Mouse (Mus musculus) lung, postnatal 0 days (tissue): ENCODE measurements around the gene Ifih1. TPM values are rescaled to one million over a fixed set of nuclear protein-coding genes. Genes with fewer than 3 reads are reported as not detected.

Experiments used
- ATAC-seq: fragments of 200-750 bp; cut with Nextera tagmentation; 2 replicates; pipeline ENCODE4 v1.8.0; 2017; ENCODE audit warnings: moderate library complexity
- DNase-seq: peaks from one replicate; pipeline ENCODE4 v3.0.0-alpha.2; 2016; ENCODE audit warnings: low spot score
- H3K27ac ChIP-seq: fragments of 300-500 bp; sonication (generic); 2 replicates; pipeline ENCODE4 v1.5.1; 2014; ENCODE audit warnings: antibody characterized with exemption, mild to moderate bottlenecking, low read length, mixed read lengths
- H3K27me3 ChIP-seq: fragments of 300-500 bp; sonication (generic); replicated peaks from 2 replicates; pipeline ENCODE4 v1.6.1; 2014; ENCODE audit warnings: low read length, mixed read lengths; ENCODE audit not compliant: insufficient read depth
- H3K36me3 ChIP-seq: fragments of 300-500 bp; sonication (generic); 2 replicates; pipeline ENCODE4 v1.6.1; 2014; ENCODE audit warnings: low read length, mixed read lengths; ENCODE audit not compliant: insufficient read depth
- H3K4me1 ChIP-seq: fragments of 300-500 bp; sonication (generic); 2 replicates; pipeline ENCODE4 v1.6.1; 2014; ENCODE audit warnings: antibody characterized with exemption, low read depth, low read length, mixed read lengths; ENCODE audit not compliant: insufficient read depth
- H3K4me2 ChIP-seq: fragments of 300-500 bp; sonication (generic); replicated peaks from 2 replicates; pipeline ENCODE4 v1.6.1; 2014; ENCODE audit warnings: low read depth, mild to moderate bottlenecking, low read length, moderate library complexity, mixed read lengths
- H3K4me3 ChIP-seq: fragments of 300-500 bp; sonication (generic); 2 replicates; pipeline ENCODE4 v1.5.1; 2014; ENCODE audit warnings: low read depth, low read length
- H3K9ac ChIP-seq: fragments of 300-500 bp; sonication (generic); replicated peaks from 2 replicates; pipeline ENCODE4 v1.6.1; 2014; ENCODE audit warnings: low read depth, mild to moderate bottlenecking
- H3K9me3 ChIP-seq: fragments of 300-500 bp; sonication (generic); 2 replicates; pipeline ENCODE4 v1.6.1; 2016; ENCODE audit warnings: low read length, mixed read lengths
- CTCF ChIP-seq: IDR thresholded peaks from 2 replicates; pipeline ENCODE4 v1.5.1; 2016; ENCODE audit warnings: antibody characterized with exemption, mild to moderate bottlenecking
- EP300 ChIP-seq: IDR thresholded peaks from 2 replicates; pipeline ENCODE4 v1.6.1; 2016; ENCODE audit warnings: antibody characterized with exemption, mild to moderate bottlenecking, control low read depth
- WGBS: fragments of 180-500 bp; shearing (Covaris S2); extraction: QIAGEN DNeasy Blood & Tissue Kit; methylation state at CpG from one replicate; pipeline ENCODE4 v1.1.7; 2014; 5-methylcytosine and 5-hydroxymethylcytosine counted together
- polyA plus RNA-seq: library from polyadenylated mRNA; unstranded; fragments of >200 nt; fragmentation: Nextera tagmentation; extraction: Ambion mirVana; gene quantifications from 2 replicates; pipeline ENCODE4 v1.2.1, GENCODE M21; 2015

Gene Ifih1
- polyA plus RNA-seq, 1 experiment from 2014 or later: 7.5 TPM

- Histone ChIP-seq H3K4me1 (no peaks in the 10 kb centered on the region), H3K9me3 (no peaks in the 10 kb centered on the region), H3K36me3 (no peaks in the 10 kb centered on the region), H3K27ac (no peak overlapping the region), H3K4me3 (no peak overlapping the region), H3K9ac (no peak overlapping the region), H3K27me3 (no peaks in the 10 kb centered on the region), H3K4me2 (peak overlapping the region; percentile 28; the same call in 1 of the 2 replicates)
- ATAC-seq (no peak), DNase-seq (no peak)
- TF ChIP-seq EP300 (no peak), CTCF (no peak)
- 75% methylated on average over 10 of the region's 10 CpGs for WGBS
Observed at GRCm38 (mm10) chr2:62573099-62573752, 72.8 kb downstream of the Ifih1 start.

GRCm38 (mm10) chr2:62564687-62565086 is 81.4 kb downstream of the Ifih1 start:
- DNase-seq: no peak
- TF ChIP-seq CTCF: no peak
- TF ChIP-seq EP300: no peak
- WGBS: 88% methylated on average over 1 of the region's 1 CpGs
- Histone ChIP-seq H3K27ac (no peak overlapping the region), H3K9ac (no peak overlapping the region), H3K9me3 (no peaks in the 10 kb centered on the region), H3K4me3 (no peak overlapping the region), H3K4me2 (no peak overlapping the region), H3K4me1 (no peaks in the 10 kb centered on the region), H3K27me3 (no peaks in the 10 kb centered on the region), H3K36me3 (no peaks in the 10 kb centered on the region)
- no peak for ATAC-seq

- Histone ChIP-seq H3K36me3 (no peaks in the 10 kb centered on the region), H3K27ac (no peak overlapping the region), H3K4me1 (no peaks in the 10 kb centered on the region), H3K9me3 (no peaks in the 10 kb centered on the region), H3K9ac (no peak overlapping the region), H3K27me3 (no peaks in the 10 kb centered on the region), H3K4me2 (no peak overlapping the region), H3K4me3 (no peak overlapping the region)
- no peak for TF ChIP-seq EP300
- no peak for TF ChIP-seq CTCF
- DNase-seq (no peak), ATAC-seq (no peak)
- WGBS: 55% methylated on average over 5 of the region's 5 CpGs
Observed at GRCm38 (mm10) chr2:62562661-62563485, 83.2 kb downstream of the Ifih1 start.

GRCm38 (mm10) chr2:62557417-62557816 is 88.6 kb downstream of the Ifih1 start:
- Histone ChIP-seq H3K27me3 (no peaks in the 10 kb centered on the region), H3K36me3 (no peaks in the 10 kb centered on the region), H3K9ac (no peak overlapping the region), H3K4me1 (no peaks in the 10 kb centered on the region), H3K27ac (no peak overlapping the region), H3K4me3 (no peak overlapping the region), H3K9me3 (no peaks in the 10 kb centered on the region), H3K4me2 (no peak overlapping the region)
- DNase-seq (no peak), ATAC-seq (no peak)
- TF ChIP-seq EP300: no peak
- no peak; the same call in 1 of the 2 replicates for TF ChIP-seq CTCF
- 82% methylated on average over 2 of the region's 2 CpGs for WGBS

- DNase-seq: no peak
Observed at GRCm38 (mm10) chr2:62556349-62556748, 89.7 kb downstream of the Ifih1 start.

GRCm38 (mm10) chr2:62549659-62550058 is 96.4 kb downstream of the Ifih1 start:
- no peaks in the 10 kb centered on the region for H3K36me3 ChIP-seq
- H3K4me1 ChIP-seq: no peaks in the 10 kb centered on the region
- TF ChIP-seq EP300 (no peak), CTCF (peak; percentile 44)
- H3K4me2 ChIP-seq: no peak overlapping the region
- DNase-seq (no peak), ATAC-seq (no peak)
- H3K9ac ChIP-seq: no peak overlapping the region
- WGBS: 75% methylated on average over 3 of the region's 3 CpGs
- no peaks in the 10 kb centered on the region for H3K9me3 ChIP-seq
- H3K4me3 ChIP-seq: no peak overlapping the region
- H3K27me3 ChIP-seq: no peaks in the 10 kb centered on the region
- H3K27ac ChIP-seq: no peak overlapping the region

More at GRCm38 (mm10) chr2:62556349-62556748, 89.7 kb downstream of the Ifih1 start:
- Histone ChIP-seq H3K4me3 (no peak overlapping the region), H3K27me3 (no peaks in the 10 kb centered on the region), H3K4me1 (no peaks in the 10 kb centered on the region), H3K36me3 (no peaks in the 10 kb centered on the region), H3K27ac (no peak overlapping the region), H3K9ac (no peak overlapping the region), H3K4me2 (no peak overlapping the region), H3K9me3 (no peaks in the 10 kb centered on the region)
- TF ChIP-seq CTCF (no peak), EP300 (no peak)
- WGBS: 80% methylated on average over 9 of the region's 9 CpGs
- ATAC-seq: no peak
